Mouse (Mus musculus) gastrocnemius, postnatal 14 days (tissue): ENCODE data around the gene Galntl6. TPM values are rescaled to one million over a fixed set of nuclear protein-coding genes. Genes with fewer than 3 reads are reported as not detected.

ENCODE experiments used
- DNase-seq: peaks from one replicate; pipeline ENCODE4 v3.0.0; 2021; ENCODE audit warnings: mixed read lengths
- intact Hi-C: fragments of 180-260 bp; cut with DNase I; formaldehyde crosslinking; loops from one replicate; pipeline ENCODE4 v1.15.1; 2025; ENCODE audit warnings: low total_unique reads
- total RNA-seq, 2 experiments: library from RNA; stranded (reverse); gene quantifications; 2 replicates each; pipeline ENCODE4 v1.2.3; 2021

Galntl6 gene
- total RNA-seq, 2 experiments from 2014 or later, result 0.11 TPM; not detected in 1

DNA sequence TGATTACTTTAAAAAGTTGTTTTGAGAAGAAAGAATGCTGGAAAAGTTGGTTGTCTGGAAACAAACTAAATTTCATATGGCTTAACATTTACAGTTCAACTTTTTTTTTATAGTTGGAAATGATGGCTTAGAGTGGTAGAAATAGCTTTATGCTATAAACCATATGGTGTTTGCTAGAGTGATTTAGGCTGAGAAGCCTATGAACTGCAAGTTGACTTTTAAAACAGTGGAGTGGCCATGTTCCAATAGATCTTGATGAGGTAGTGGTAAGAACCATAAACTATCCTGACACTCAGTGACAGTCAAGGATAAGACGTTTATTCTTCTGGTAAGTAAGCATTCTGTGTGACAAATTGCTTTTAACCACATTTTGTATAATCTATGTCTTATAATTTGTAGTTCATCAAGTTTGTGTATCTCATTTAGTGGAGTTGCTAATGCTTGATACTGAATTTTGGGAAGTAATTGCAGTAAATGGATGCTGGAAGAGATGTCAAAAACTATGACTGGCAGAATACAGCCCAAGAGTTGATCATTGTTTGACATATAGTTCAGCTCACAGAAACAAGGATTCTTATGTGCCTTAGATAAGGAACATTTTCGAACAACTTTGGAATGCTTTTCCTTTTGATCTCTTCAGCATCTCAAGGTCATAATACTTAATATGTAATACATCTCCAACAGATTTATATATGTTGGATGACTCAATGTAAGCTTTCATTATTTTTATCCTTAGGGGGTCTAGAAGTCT is 888.8 kb downstream of the Galntl6 start:
- no peak for DNase-seq
- intact Hi-C loops, result no loop called here

DNA sequence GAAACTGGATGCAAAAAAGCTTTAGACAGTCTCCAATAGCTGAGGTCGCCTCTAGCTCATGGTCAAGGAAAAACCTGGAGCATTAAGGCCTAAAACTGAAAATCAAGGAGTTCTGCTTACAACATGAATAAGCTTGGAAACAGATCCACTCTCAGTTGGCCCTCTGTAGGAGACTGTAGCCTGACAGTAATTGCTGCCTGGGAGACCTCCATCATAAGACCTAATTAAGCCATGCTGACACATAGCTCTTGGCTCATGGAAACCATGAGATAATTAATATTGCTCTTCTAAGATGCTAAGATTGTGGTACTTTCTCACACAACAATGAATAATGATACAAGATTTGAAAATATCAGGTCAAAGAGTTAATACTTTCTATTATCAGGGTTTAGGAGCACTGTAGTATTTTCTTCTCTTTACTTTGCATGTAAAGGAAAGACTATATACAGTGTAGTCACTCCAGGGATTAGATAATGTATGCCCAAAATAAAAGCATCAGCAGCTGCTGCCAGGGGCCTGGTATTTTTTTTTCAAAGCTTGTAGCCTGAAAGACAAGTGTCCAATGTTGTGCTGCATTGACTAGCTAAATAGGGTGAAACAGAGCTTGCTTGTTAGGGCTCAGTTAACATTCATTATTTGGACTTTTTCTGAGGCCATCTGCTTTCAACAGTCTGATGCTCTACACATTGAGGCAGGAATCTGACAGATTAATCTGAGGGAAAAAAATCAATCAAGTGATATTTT is 922.8 kb downstream of the Galntl6 start:
- DNase-seq, result no peak
- intact Hi-C loops, result no loop called here

DNA sequence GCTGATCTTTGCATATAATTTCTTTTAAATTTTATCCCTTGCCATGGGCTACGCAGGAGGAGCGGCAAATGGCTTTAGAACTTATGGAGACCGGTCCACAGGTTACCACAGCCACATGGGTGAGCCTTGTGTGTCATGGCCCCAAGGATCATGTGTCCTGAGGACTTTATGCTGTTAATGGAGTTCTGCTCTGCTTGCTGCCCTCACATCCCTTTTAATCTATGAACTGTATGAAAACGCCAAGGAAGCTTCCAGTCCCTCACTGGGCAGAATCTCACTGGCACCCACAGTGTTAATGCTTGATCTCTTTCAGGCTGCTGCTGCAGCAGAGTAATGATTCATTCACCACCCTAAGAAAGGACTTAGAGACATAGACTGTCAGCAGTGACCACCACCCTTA is 935.1 kb downstream of the Galntl6 start:
- intact Hi-C loops, result no loop called here
- no peak for DNase-seq

DNA sequence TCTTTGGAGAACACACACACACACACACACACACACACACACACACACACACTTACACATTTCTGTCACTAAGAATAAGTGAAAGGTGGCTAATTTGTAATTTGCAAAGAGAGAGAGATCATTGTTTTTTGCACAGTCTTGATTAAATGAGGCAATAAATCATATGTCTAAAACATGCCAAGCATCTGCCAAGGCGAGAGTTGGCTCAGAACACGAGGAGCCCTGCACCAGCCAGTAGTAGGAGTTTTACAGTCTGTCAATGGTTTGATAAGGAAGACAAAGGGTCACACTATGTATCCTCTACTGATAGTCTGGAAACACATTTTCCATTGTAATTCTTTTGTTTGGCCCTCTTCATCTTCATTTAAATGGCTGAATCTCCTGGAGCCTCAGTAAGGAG is 938.3 kb downstream of the Galntl6 start:
- no peak for DNase-seq

DNA sequence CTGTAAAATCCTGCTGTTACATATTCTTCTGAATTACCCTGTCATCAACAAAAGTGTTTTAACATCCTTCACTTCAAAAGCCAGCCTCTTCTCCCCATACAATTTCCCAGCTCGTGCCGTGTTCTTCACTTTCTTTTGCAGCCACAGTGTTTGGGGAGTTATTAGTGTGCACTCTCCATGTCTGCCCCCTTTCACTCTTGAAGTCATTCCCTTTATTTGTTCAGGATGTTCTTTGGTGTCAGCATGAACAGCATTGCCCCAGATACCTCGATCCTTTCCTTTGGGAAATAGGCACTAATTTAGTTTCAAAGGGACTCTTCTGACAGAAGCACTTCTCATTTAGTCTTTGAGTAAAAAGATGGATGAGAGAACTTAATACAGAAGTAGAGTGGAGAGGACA is 939.6 kb downstream of the Galntl6 start:
- intact Hi-C loops, result no loop called here
- no peak for DNase-seq

More for the DNA sequence above, 938.3 kb downstream of the Galntl6 start:
- intact Hi-C loops, result no loop called here

DNA sequence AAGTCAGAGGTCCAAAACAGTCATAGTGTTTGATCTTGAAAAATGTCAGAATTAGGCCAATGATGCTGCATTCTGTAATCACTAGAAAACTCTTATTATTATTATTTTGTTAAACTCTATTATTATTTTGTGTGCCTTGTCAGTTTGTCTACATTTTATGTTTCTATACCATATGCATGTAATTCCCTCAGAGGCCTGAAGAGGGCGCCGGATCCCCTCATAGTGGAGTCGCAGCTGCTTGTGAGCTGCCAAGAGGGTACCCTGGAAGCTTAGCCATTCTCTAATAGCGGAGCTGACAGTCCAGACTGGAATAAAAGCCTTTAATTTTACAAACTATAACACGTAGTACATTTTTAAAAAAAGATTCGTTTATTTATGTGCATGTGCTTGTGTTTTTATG is 945.8 kb downstream of the Galntl6 start:
- no peak for DNase-seq
- intact Hi-C loops, result no loop called here

DNA sequence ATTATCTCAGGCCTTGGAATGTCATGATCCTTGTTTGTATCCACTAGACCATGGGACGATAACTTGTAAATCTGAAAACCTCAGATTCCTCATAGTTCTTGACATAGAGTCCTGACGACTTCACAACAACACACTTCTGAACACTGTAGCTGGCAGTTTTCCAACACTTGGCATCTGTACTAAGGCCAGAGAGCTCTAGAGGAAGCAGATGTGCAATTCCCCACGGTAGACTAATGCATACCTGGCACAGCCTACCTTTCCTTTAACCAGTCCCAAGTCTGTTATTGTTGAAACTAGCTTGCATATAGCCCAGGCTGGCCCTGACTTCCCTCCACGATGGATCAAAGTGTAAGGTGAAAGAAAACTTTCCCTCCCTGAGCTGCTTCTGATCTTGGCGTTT is 946.9 kb downstream of the Galntl6 start:
- no peak for DNase-seq
- intact Hi-C loops, result no loop called here

DNA sequence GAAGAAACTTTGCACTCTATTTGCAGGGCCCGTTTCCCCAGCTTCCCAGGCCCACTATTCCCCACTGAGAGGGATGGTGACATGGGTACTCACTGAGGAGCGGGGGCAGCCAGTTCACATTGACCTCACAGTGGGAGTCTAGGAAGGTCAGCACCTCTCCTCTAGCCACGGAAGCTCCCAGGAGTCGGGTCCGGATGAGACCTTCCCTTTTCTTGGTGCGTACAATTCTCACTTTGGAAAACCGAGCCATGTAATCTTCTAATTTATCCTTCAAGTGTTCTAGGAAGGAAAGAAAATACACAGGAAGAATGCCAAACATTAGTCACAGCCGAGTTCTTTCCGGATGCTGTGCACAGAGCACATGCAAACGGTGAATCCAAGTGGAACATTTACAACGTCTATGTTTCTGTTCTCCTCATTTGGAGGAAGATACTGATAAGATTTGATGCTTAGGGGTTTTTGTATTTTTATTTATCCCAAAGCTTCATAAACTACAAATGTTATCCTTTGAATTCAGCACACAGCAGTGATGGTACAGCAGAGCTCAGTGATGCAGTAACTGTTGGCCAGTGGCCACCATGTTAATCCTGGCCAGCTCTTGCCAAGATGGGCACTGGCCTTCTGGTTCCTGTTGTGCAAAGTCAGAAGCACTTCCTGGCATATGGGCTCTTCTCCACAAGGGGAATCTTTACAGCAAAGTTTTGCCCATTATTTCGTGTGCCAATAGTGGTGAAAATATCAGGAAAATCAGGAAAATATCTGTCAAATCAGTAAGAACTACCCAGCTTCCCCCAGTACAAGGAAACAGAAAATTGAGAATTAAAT is 949.9 kb downstream of the Galntl6 start:
- DNase-seq, result peak; percentile 35
- intact Hi-C loops, result no loop called here

DNA sequence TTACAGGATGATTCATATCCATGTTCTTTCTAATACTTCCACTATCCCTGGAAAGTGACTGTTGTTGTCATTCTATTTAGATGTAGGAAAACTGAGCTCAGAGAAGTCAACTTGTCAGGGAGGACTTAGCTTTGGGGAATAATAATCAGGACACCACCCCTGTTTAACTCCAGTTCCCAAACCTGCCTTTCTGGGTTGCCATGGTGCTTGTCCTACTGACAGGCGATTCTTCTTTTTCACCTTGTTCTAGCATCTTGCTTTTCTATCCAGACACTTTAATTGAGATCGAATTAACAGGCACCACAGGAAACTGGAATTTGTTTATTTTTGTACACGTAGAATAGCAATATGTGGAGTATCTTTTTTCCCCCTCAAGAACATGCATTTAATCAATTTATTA is 953.3 kb downstream of the Galntl6 start:
- intact Hi-C loops, result no loop called here
- DNase-seq, result no peak

DNA sequence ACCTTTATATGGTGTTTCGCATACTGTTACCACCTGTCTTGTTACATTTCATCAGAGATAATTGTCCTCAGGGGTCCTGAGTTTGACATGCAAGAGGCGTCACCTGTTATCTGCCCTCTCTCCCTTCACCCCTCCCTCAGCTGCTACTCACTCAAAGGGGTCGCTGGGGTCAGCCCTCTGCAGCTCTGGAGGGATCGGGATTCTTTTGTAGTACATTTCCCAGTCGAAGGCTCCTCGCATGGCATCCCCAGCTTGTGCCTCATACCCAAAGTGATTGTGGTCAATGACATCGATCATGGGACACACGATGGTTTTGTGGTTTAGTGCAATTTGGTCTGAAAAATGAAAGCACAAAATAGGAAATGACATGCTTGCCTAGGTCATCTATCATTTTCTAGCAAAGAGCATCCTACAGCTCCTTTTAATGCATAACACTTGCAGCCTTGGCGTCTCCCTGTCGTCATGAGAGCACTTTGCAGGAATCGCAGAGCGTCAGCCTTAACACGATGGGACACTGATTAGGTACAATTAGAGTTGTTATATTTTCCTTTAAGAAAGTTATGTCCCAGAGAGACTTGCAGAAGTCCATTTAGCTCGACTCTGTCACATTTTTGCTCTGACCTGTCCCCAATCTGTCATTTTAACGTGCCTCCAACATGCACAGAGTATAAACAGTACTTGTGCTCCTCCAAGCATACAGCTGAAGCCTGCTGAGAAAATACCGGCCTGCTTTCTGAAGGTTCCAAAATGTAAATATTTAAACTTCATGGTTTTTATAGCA is 954.1 kb downstream of the Galntl6 start:
- intact Hi-C loops, result no loop called here
- DNase-seq, result no peak

DNA sequence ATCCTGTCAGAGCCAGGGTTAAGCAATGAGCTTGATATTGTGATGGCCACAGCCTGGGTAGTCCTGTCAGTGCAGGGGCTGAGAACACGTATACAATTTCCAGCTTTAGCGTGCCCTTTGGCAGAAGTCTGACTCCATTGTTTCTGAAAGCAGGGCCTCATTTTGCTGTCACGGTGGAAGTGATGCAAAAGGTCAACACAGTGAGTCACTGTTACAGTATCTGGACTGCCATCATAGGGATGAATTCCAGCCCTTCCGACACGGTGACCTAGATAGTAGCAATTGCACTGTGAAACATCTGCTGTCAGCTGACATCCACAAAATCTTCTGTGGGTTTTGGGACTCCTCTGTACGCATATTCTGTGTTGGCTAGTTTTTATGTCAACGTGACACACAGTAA is 956.9 kb downstream of the Galntl6 start:
- intact Hi-C loops, result no loop called here

DNA sequence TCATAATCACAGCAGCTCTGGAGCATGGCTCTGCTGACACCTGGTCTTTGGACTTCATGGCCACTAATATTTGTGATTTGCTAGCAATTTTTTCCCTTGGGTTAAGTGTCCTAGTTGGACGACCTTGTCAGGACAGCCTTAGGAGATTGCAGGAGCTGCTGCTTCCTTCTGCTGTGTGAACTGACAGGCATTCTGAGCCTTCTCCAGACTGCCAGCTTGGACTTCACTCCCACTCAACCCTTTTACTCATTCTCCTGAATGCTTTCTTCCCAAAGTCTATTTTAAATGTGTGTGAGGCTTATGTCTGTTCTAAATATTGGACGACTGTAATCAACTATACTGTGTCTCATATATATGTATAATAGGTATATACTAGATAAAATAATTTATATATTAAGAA is 971.3 kb downstream of the Galntl6 start:
- no peak for DNase-seq
- intact Hi-C loops, result no loop called here

More for the DNA sequence above, 956.9 kb downstream of the Galntl6 start:
- DNase-seq, result no peak

DNA sequence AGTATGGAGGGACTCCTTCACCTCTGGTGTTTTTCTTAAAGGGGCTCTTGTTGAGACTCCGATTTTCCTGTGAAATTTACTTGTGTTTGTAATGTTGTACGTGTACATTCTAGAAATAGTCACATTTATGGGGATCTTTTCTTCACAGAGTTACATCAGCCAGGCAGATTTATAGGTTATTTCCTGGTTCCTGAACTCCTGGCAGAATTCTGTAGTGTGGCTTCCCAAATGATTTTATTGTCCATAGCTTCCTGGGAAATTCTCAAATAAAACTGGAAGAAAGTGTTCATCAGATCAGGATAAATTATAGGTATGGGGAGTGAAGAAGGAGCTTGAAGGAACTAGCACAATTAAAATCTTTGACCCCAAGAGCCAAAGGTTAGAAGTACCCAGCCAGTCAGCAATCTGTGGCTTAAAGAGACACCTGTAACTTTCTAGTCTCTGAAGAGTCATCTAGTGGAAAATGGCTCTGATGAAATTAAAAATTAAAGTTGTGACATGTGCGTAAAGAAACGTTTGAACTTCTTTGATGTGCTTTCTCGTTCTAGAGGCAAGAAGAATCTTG is 972.5 kb downstream of the Galntl6 start:
- no peak for DNase-seq
- intact Hi-C loops, result no loop called here

DNA sequence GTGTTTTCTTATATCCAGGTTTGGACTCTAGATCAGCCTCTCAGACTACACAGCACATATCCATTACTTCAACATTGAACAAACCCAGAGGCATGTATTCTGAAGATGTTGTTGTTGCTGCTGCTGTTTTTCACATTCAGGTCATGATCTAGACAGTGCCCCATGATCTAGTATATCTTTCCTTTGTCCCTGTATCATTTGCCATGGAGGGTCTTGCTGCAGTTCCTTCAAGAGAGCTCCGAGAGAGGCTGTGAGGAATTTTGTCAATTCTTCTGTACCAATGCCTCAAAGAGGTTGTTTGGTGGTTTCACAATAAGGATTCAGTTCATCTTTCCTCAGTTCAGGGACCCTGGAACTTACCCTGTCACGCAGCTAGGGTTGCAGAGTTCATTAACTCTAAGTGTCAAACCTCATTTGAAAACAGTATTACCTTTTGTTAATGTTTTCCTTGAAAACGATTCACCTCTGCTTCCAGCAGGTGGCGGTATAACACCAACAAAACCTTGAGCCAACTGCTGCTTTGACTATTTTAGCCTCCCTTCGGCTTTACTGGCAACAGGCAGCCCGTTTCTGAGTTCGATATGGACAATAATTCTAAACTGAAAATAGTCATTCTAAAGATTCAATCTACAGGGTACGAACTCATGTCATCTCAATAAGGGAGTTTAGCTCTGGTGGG is 973.1 kb downstream of the Galntl6 start:
- DNase-seq, result peak; percentile 39
- intact Hi-C loops, result no loop called here

DNA sequence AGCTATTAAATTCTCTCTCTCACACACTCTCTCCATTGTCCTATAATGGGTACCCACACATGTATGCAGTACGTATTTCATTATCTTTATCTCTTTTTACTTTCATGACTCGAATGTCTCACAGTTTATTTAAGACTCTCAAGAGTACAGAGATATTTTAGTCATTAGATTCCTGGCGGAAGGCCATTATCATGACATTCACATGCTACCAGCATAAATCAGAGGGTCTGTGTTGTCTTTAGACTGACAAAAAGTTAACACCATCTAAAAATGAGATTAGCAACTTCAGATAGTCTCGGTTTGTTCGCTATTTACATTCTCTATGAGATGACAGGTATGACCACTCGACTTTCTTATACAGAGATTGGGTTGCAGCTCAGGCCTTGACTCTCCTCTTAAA is 985.4 kb downstream of the Galntl6 start:
- intact Hi-C loops, result no loop called here
- DNase-seq, result no peak

DNA sequence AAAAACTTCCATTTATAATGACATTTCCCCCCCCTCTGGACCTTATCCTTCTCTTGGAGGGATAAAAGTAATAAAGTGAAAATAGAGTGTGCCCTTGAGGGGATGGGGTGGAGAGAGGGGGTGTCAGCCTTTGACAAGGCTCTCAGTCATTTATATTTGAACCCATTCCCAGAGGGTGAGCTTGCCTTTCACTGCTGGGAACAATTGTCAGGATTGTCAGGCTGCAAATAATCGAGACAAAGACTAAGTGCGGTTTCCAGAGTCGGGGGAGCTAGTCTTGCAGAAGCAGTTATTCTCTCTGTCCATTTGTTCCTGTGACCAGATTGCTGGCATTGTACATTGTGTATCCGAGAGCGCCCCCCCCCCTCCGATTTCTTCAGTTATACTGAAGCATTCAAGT is 988.9 kb downstream of the Galntl6 start:
- DNase-seq, result no peak
- intact Hi-C loops, result no loop called here

DNA sequence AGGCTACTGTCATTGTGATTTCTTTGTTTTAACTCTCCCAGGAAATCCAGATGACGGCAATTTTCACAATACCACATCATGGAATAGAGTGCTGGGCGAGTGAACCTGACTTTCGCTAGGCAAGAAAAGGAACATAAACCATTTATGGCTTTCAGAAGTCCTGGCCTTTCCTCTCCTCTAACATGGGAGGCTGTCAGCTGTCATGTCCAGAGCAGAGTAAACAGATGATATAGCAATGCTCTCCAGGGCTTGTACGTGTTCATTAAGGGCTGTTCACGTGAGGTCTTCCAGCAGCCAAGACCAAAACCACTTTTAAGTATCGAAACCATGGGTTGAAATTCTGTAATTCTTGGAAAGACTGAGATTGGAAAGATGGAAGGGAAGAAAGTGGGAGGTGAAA is 989.3 kb downstream of the Galntl6 start:
- intact Hi-C loops, result no loop called here
- DNase-seq, result no peak

DNA sequence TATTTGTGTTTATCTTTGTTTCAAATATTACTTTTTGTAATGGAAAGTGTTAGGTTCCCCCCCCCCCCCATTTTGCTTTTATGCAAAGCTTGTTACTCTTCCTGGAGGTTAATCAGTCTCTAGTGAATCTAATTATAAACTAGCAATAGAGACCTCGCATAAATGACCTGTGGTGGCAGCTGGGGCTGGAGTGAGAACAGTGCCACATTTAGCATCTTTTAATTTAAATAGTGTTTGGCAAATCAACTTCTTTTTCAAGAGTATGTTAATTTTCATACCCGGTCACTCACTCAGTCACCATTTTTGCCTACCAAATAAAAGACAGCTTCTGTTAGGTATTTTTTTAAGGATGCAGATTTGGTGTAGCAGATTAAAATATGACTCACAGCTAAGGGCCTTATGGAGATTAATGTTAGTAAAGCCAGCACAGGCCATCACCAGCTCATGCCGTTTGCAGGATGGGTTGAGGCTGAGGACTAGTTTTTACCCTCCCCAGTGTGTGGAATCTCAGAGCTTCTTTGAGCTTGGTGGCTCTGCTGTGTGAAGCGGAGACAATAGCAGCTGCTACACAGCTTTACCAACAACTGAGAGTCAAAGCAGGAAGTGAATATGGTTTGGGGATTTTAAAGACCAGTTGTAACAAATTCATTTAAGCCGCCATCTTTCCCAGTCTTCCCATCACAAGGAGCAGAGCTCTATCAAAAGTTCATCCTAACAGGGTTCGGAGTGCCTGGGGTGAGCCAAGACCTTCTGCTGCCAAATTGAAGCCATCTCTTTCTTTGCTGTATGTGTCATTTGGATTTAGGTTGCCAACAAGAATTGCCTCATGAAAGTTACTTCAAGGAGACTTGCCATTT is 990.0 kb downstream of the Galntl6 start:
- DNase-seq, result no peak
- intact Hi-C loops, result no loop called here
